Comparison of ENCODE assay signal across 10 mouse cellular contexts in the genomic region with DNA sequence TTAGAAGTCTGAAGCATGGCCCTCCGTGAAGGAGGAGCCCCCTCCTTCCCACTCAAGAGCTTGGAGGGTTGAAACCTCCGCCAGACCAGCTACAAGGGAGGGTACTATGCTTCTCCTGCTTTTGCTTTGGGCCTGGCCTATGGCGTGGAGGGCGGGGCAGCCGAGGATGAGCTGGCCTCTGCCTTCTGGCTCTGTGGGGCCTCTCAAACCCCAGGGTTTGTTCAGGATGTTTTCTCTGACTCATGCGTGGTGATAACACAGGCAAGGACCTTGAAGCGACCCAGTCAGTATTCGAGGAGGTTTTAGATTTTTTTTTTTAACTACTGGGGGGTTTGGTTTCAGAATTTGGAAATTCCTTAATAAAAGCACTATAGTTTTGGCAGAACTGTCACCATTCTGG. TPM values are rescaled to one million over a fixed set of nuclear protein-coding genes. Genes with fewer than 3 reads are reported as not detected.
A peak's percentile ranks its signal among the peaks of the same experiment; 100 is the strongest.
DNase-seq lines count a peak whose midpoint lies in the region; ATAC-seq lines count a peak whose summit lies in the region.
"Had no signal": no experiment of that assay in that cellular context is flagged by ENCODE, and none has a peak within 500 bp of the region (broad histone marks: within the 10 kb centered on the region; RNA-seq: fewer than 3 reads in every experiment).

No protein-coding gene starts in this region.

- peak; percentile 70 for DNase-seq in CD4-positive, CD25-positive, alpha-beta regulatory T cell, adult 2 months (ENCODE audit: low read depth, low spot score)
- DNase-seq in 416B (ENCODE audit: low read depth), result peak; percentile 89
- DNase-seq in adrenal gland, postnatal 25 days, result peak; percentile 77
- no peak for DNase-seq in forebrain, embryonic 14.5 days (ENCODE audit: low spot score)
- DNase-seq: cerebellum, adult 18-20 months; kidney, adult 8-10 months had no signal

- no peaks in the 10 kb centered on the region for H3K9me3 ChIP-seq in intestine, embryonic 15.5 days
- no peaks in the 10 kb centered on the region for H3K9me3 ChIP-seq in hindbrain, embryonic 12.5 days (replicated peaks)
- H3K9me3 ChIP-seq in forebrain, embryonic 14.5 days (replicated peaks; ENCODE audit: control insufficient read depth, low read length), result no peaks in the 10 kb centered on the region

- H3K27me3 ChIP-seq in intestine, embryonic 15.5 days (replicated peaks), result no peaks in the 10 kb centered on the region
- no peaks in the 10 kb centered on the region for H3K27me3 ChIP-seq in hindbrain, embryonic 12.5 days
- H3K27me3 ChIP-seq in forebrain, embryonic 14.5 days (replicated peaks; ENCODE audit: control insufficient read depth, insufficient read depth, low read length), result no peaks in the 10 kb centered on the region

- no peak overlapping the region for H3K9ac ChIP-seq in intestine, embryonic 15.5 days
- H3K9ac ChIP-seq in hindbrain, embryonic 12.5 days, result no peak overlapping the region
- H3K9ac ChIP-seq in forebrain, embryonic 14.5 days (ENCODE audit: low read length), result no peak overlapping the region

- H3K4me3 ChIP-seq in intestine, embryonic 15.5 days (replicated peaks), result no peak overlapping the region
- no peak overlapping the region for H3K4me3 ChIP-seq in hindbrain, embryonic 12.5 days
- no peak overlapping the region for H3K4me3 ChIP-seq in forebrain, embryonic 14.5 days (ENCODE audit: low read depth, low read length)

- H3K4me2 ChIP-seq in intestine, embryonic 15.5 days (replicated peaks), result no peak overlapping the region
- H3K4me2 ChIP-seq in hindbrain, embryonic 12.5 days (replicated peaks), result no peak overlapping the region
- no peak overlapping the region for H3K4me2 ChIP-seq in forebrain, embryonic 14.5 days (ENCODE audit: low read length)

- H3K36me3 ChIP-seq in intestine, embryonic 15.5 days, result no peaks in the 10 kb centered on the region
- no peaks in the 10 kb centered on the region for H3K36me3 ChIP-seq in hindbrain, embryonic 12.5 days
- H3K36me3 ChIP-seq in forebrain, embryonic 14.5 days (ENCODE audit: control insufficient read depth, insufficient read depth, low read length), result no peaks in the 10 kb centered on the region

- 48% methylated on average over 8 of the region's 8 CpGs for WGBS in intestine, embryonic 15.5 days
- WGBS in hindbrain, embryonic 12.5 days, result 79% methylated on average over 8 of the region's 8 CpGs
- WGBS in forebrain, embryonic 14.5 days, result 73% methylated on average over 8 of the region's 8 CpGs

- H3K4me1 ChIP-seq in intestine, embryonic 15.5 days (replicated peaks), result 0 out of 2 replicates have a peak, but pooled peaks cover 9% of the 10 kb centered on the region
- H3K4me1 ChIP-seq in hindbrain, embryonic 12.5 days, result peaks cover 8% of the 10 kb centered on the region
- no peaks in the 10 kb centered on the region for H3K4me1 ChIP-seq in forebrain, embryonic 14.5 days (ENCODE audit: control insufficient read depth, insufficient read depth, low read length)

- no peak for ATAC-seq in CD4-positive, CD25-positive, alpha-beta regulatory T cell, adult 4 months
- peak; percentile 64 for ATAC-seq in intestine, embryonic 15.5 days
- no peak for ATAC-seq in hindbrain, embryonic 12.5 days (ENCODE audit: low FRiP score)
- ATAC-seq in monocyte, adult 5-6 weeks (replicated peaks; ENCODE audit: insufficient number of reproducible peaks, low FRiP score, low TSS enrichment, poor library complexity, severe bottlenecking), result no peak
- no peak for ATAC-seq in forebrain, embryonic 14.5 days

- 0 out of 2 replicates have a peak overlapping the region, but pooled peaks have one; percentile 3 for H3K27ac ChIP-seq in intestine, embryonic 15.5 days
- H3K27ac ChIP-seq in hindbrain, embryonic 12.5 days, result no peak overlapping the region
- H3K27ac ChIP-seq in forebrain, embryonic 14.5 days (ENCODE audit: low read depth, low read length), result no peak overlapping the region

RNA-seq across cellular contexts. Expression of a gene that starts 4.7 kb away (rescaled TPM):
- polyA plus RNA-seq in CD4-positive, CD25-positive, alpha-beta regulatory T cell, adult 4 months (2017; shearing (Covaris generic)), result 10 to 100 TPM; 18.8 to 32.8 TPM
- total RNA-seq in adrenal gland, postnatal 25 days (2021), result 56.4 and 58.6 TPM in 2 replicates
- polyA plus RNA-seq in intestine, embryonic 15.5 days (2015; fragmentation: Nextera tagmentation; extraction: Ambion mirVana), result 33.0 and 35.7 TPM in 2 replicates
- 44.9 and 49.4 TPM in 2 replicates for polyA plus RNA-seq in hindbrain, embryonic 12.5 days (2016; fragmentation: Nextera tagmentation; extraction: Ambion mirVana)
- total RNA-seq in monocyte, adult 5-6 weeks (2017), result 48.1 to 56.6 TPM (median 55.5 TPM) in 3 replicates
- 40.4 and 42.3 TPM in 2 replicates for polyA plus RNA-seq in forebrain, embryonic 14.5 days (2014; fragmentation: Nextera tagmentation; extraction: Ambion mirVana)
